9 mouse cellular contexts compared by ENCODE assay signal in the genomic region with DNA sequence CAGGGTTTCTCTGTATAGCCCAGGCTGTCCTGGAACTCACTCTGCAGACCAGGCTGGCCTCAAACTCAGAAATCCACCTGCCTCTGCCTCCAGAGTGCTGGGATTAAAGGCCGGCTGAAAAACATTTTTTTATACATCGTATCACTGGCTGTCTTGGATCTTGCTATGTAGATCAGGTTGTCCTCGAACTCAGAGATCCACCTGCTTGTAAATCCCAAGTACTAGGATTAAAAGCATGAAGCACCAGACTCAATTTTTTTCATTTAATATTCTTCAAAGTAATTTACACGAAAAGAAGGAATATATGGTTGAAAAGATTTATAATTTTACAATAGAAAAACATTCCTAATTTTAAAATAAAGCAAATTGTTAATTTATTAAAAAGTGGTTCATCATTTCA. TPM values are rescaled to one million over a fixed set of nuclear protein-coding genes. Genes with fewer than 3 reads are reported as not detected.
A peak's percentile ranks its signal among the peaks of the same experiment; 100 is the strongest.
DNase-seq lines count a peak whose midpoint lies in the region; ATAC-seq and TF ChIP-seq lines count a peak whose summit lies in the region.
"Had no signal": no experiment of that assay in that cellular context is flagged by ENCODE, and none has a peak within 500 bp of the region (broad histone marks: within the 10 kb centered on the region; RNA-seq: fewer than 3 reads in every experiment).

No protein-coding gene starts in this region.

- DNase-seq in kidney, postnatal 0 days (ENCODE audit: low spot score): no peak
- DNase-seq in kidney, adult 9 months: no peak
- no peak for DNase-seq in midbrain, embryonic 14.5 days
- no peak for DNase-seq in thymus, postnatal 25 days
- DNase-seq in spleen, postnatal 36 days (ENCODE audit: low spot score in 2 of 2): no peak
- no peak for DNase-seq in thymus, postnatal 36 days

- H3K4me3 ChIP-seq in kidney, postnatal 0 days (replicated peaks; ENCODE audit: low read depth, low read length): no peak overlapping the region
- peak overlapping the region; percentile 65 for H3K4me3 ChIP-seq in embryonic facial prominence, embryonic 15.5 days (replicated peaks)
- H3K4me3 ChIP-seq in intestine, embryonic 15.5 days (replicated peaks): no peak overlapping the region; the same call in 1 of the 2 replicates
- H3K4me3 ChIP-seq in midbrain, embryonic 14.5 days (replicated peaks; ENCODE audit: low read depth, low read length): peak overlapping the region; percentile 77

- H3K27ac ChIP-seq in kidney, postnatal 0 days: no peak overlapping the region
- no peak overlapping the region for H3K27ac ChIP-seq in embryonic facial prominence, embryonic 15.5 days (replicated peaks)
- H3K27ac ChIP-seq in intestine, embryonic 15.5 days: no peak overlapping the region
- H3K27ac ChIP-seq in midbrain, embryonic 14.5 days (replicated peaks; ENCODE audit: low read depth, low read length): no peak overlapping the region

- no peaks in the 10 kb centered on the region for H3K36me3 ChIP-seq in kidney, postnatal 0 days (ENCODE audit: insufficient read depth, low read length)
- H3K36me3 ChIP-seq in embryonic facial prominence, embryonic 15.5 days: peaks cover 18% of the 10 kb centered on the region
- 0 out of 2 replicates have a peak, but pooled peaks cover 4% of the 10 kb centered on the region for H3K36me3 ChIP-seq in intestine, embryonic 15.5 days
- peaks cover 8% of the 10 kb centered on the region for H3K36me3 ChIP-seq in midbrain, embryonic 14.5 days (ENCODE audit: control insufficient read depth, insufficient read depth, low read length)

- no peak overlapping the region for H3K9ac ChIP-seq in kidney, postnatal 0 days (ENCODE audit: low read depth, low read length)
- no peak overlapping the region for H3K9ac ChIP-seq in embryonic facial prominence, embryonic 15.5 days
- H3K9ac ChIP-seq in intestine, embryonic 15.5 days: no peak overlapping the region
- no peak overlapping the region for H3K9ac ChIP-seq in midbrain, embryonic 14.5 days (replicated peaks; ENCODE audit: low read length)

- H3K9me3 ChIP-seq in kidney, postnatal 0 days (replicated peaks; ENCODE audit: low read length): no peaks in the 10 kb centered on the region
- no peaks in the 10 kb centered on the region for H3K9me3 ChIP-seq in embryonic facial prominence, embryonic 15.5 days (replicated peaks)
- no peaks in the 10 kb centered on the region for H3K9me3 ChIP-seq in intestine, embryonic 15.5 days
- no peaks in the 10 kb centered on the region for H3K9me3 ChIP-seq in midbrain, embryonic 14.5 days (ENCODE audit: control insufficient read depth, low read length)

- no peak for ATAC-seq in kidney, postnatal 0 days (replicated peaks; ENCODE audit: low FRiP score, low read depth)
- ATAC-seq in embryonic facial prominence, embryonic 15.5 days (ENCODE audit: insufficient number of reproducible peaks, low FRiP score, low TSS enrichment, low read depth): no peak
- no peak for ATAC-seq in intestine, embryonic 15.5 days
- ATAC-seq in midbrain, embryonic 14.5 days (ENCODE audit: low FRiP score, low TSS enrichment): no peak

- no peak for TF ChIP-seq CTCF in kidney, postnatal 0 days (IDR thresholded peaks at IDR 0.05; ENCODE audit: low read depth)

- H3K27me3 ChIP-seq in kidney, postnatal 0 days (ENCODE audit: insufficient read depth, low read length): no peaks in the 10 kb centered on the region
- no peaks in the 10 kb centered on the region for H3K27me3 ChIP-seq in embryonic facial prominence, embryonic 15.5 days
- H3K27me3 ChIP-seq in intestine, embryonic 15.5 days (replicated peaks): no peaks in the 10 kb centered on the region
- H3K27me3 ChIP-seq in midbrain, embryonic 14.5 days (ENCODE audit: control insufficient read depth, insufficient read depth, low read length): no peaks in the 10 kb centered on the region
- H3K27me3 ChIP-seq: Patski had no signal

- H3K4me1 ChIP-seq in kidney, postnatal 0 days (replicated peaks; ENCODE audit: insufficient read depth, low read length): peaks cover 21% of the 10 kb centered on the region
- peaks cover 30% of the 10 kb centered on the region for H3K4me1 ChIP-seq in embryonic facial prominence, embryonic 15.5 days
- peaks cover 18% of the 10 kb centered on the region for H3K4me1 ChIP-seq in intestine, embryonic 15.5 days (replicated peaks)
- H3K4me1 ChIP-seq in midbrain, embryonic 14.5 days (ENCODE audit: control insufficient read depth, insufficient read depth, low read length): peaks cover 18% of the 10 kb centered on the region

- H3K4me2 ChIP-seq in kidney, postnatal 0 days (ENCODE audit: low read length): peak overlapping the region; percentile 81; the same call in 1 of the 2 replicates
- H3K4me2 ChIP-seq in embryonic facial prominence, embryonic 15.5 days (replicated peaks): peak overlapping the region; percentile 82; the same call in 1 of the 2 replicates
- H3K4me2 ChIP-seq in intestine, embryonic 15.5 days (replicated peaks): peak overlapping the region; percentile 84
- peak overlapping the region; percentile 91 for H3K4me2 ChIP-seq in midbrain, embryonic 14.5 days (ENCODE audit: low read length)

- 80% methylated on average over 4 of the region's 4 CpGs for WGBS in kidney, postnatal 0 days
- 81% methylated on average over 4 of the region's 4 CpGs for WGBS in embryonic facial prominence, embryonic 15.5 days
- 76% methylated on average over 4 of the region's 4 CpGs for WGBS in intestine, embryonic 15.5 days
- 83% methylated on average over 4 of the region's 4 CpGs for WGBS in midbrain, embryonic 14.5 days

RNA-seq across cellular contexts. Expression of gene Chaf1a, which starts 0.9 kb away (rescaled TPM):
- polyA plus RNA-seq in kidney, postnatal 0 days (2015; fragmentation: Nextera tagmentation; extraction: Ambion mirVana): 11.1 and 11.2 TPM in 2 replicates
- 21.6 and 23.0 TPM in 2 replicates for polyA plus RNA-seq in embryonic facial prominence, embryonic 15.5 days (2015; fragmentation: Nextera tagmentation; extraction: Ambion mirVana)
- polyA plus RNA-seq in intestine, embryonic 15.5 days (2015; fragmentation: Nextera tagmentation; extraction: Ambion mirVana): 21.4 and 22.4 TPM in 2 replicates
- 3.3 and 4.8 TPM in 2 replicates for polyA plus RNA-seq in midbrain, embryonic 14.5 days (2014; fragmentation: Nextera tagmentation; extraction: Ambion mirVana)

RNA-seq across cellular contexts. Expression of gene Sh3gl1, which starts 2.9 kb away (rescaled TPM):
- polyA plus RNA-seq in kidney, postnatal 0 days (2015; fragmentation: Nextera tagmentation; extraction: Ambion mirVana): 115 and 129 TPM in 2 replicates
- 194 and 201 TPM in 2 replicates for polyA plus RNA-seq in embryonic facial prominence, embryonic 15.5 days (2015; fragmentation: Nextera tagmentation; extraction: Ambion mirVana)
- 124 TPM in 2 replicates for polyA plus RNA-seq in intestine, embryonic 15.5 days (2015; fragmentation: Nextera tagmentation; extraction: Ambion mirVana)
- 96.2 and 96.3 TPM in 2 replicates for polyA plus RNA-seq in midbrain, embryonic 14.5 days (2014; fragmentation: Nextera tagmentation; extraction: Ambion mirVana)

RNA-seq across cellular contexts. Expression of gene Mpnd, which starts 33.8 kb away (rescaled TPM):
- 75.6 and 83.9 TPM in 2 replicates for polyA plus RNA-seq in kidney, postnatal 0 days (2015; fragmentation: Nextera tagmentation; extraction: Ambion mirVana)
- 91.3 and 97.2 TPM in 2 replicates for polyA plus RNA-seq in embryonic facial prominence, embryonic 15.5 days (2015; fragmentation: Nextera tagmentation; extraction: Ambion mirVana)
- polyA plus RNA-seq in intestine, embryonic 15.5 days (2015; fragmentation: Nextera tagmentation; extraction: Ambion mirVana): 86.3 and 95.3 TPM in 2 replicates
- 164 and 169 TPM in 2 replicates for polyA plus RNA-seq in midbrain, embryonic 14.5 days (2014; fragmentation: Nextera tagmentation; extraction: Ambion mirVana)

RNA-seq across cellular contexts. Expression of gene Stap2, which starts 34.0 kb away (rescaled TPM):
- 21.8 and 22.0 TPM in 2 replicates for polyA plus RNA-seq in kidney, postnatal 0 days (2015; fragmentation: Nextera tagmentation; extraction: Ambion mirVana)
- polyA plus RNA-seq in embryonic facial prominence, embryonic 15.5 days (2015; fragmentation: Nextera tagmentation; extraction: Ambion mirVana): 23.6 and 24.5 TPM in 2 replicates
- 40.3 and 45.8 TPM in 2 replicates for polyA plus RNA-seq in intestine, embryonic 15.5 days (2015; fragmentation: Nextera tagmentation; extraction: Ambion mirVana)
- 5.1 and 5.5 TPM in 2 replicates for polyA plus RNA-seq in midbrain, embryonic 14.5 days (2014; fragmentation: Nextera tagmentation; extraction: Ambion mirVana)

RNA-seq across cellular contexts. Expression of gene Ubxn6, which starts 35.5 kb away (rescaled TPM):
- 54.4 and 56.0 TPM in 2 replicates for polyA plus RNA-seq in kidney, postnatal 0 days (2015; fragmentation: Nextera tagmentation; extraction: Ambion mirVana)
- polyA plus RNA-seq in embryonic facial prominence, embryonic 15.5 days (2015; fragmentation: Nextera tagmentation; extraction: Ambion mirVana): 46.4 and 51.6 TPM in 2 replicates
- 29.9 and 35.1 TPM in 2 replicates for polyA plus RNA-seq in intestine, embryonic 15.5 days (2015; fragmentation: Nextera tagmentation; extraction: Ambion mirVana)
- polyA plus RNA-seq in midbrain, embryonic 14.5 days (2014; fragmentation: Nextera tagmentation; extraction: Ambion mirVana): 74.9 and 79.5 TPM in 2 replicates

Comparison
In these comparisons a context has a peak if more than half of its experiments do, and no peak if none do; other contexts are left out.
1. H3K4me3 ChIP-seq: peak in embryonic facial prominence, embryonic 15.5 days (single experiment) and midbrain, embryonic 14.5 days (single experiment); none in kidney, postnatal 0 days (single experiment) and intestine, embryonic 15.5 days (single experiment).
2. Peak in every context shown above with its lines, with median percentiles within 50 percentile points of each other: H3K4me2 ChIP-seq.